Mouse (Mus musculus): ENCODE data around the gene Scly. TPM values are rescaled to one million over a fixed set of nuclear protein-coding genes. Genes with fewer than 3 reads are reported as not detected.

Gene Scly
- total RNA-seq, 2 experiments from 2014 or later = 15.0 to 16.0 TPM

GRCm38 (mm10) chr1:91295544-91295943 lies 2.6 kb upstream of the Scly start:
- intact Hi-C loops (cut with DNase I) = loop anchor here (5.0 kb wide), 1 partner anchor 43 kb away; the partner anchor contains the start of gene Ube2f
- DNase-seq (ENCODE audit: low spot score in 2 of 2) = no peak

GRCm38 (mm10) chr1:91299026-91299706 lies 1.0 kb downstream of the Scly start:
- no peak for DNase-seq (ENCODE audit: low spot score in 2 of 2)
- intact Hi-C loops (cut with DNase I) = loop anchor here (5.0 kb wide), 1 partner anchor 47 kb away; the partner anchor contains the start of gene Ube2f

DNA sequence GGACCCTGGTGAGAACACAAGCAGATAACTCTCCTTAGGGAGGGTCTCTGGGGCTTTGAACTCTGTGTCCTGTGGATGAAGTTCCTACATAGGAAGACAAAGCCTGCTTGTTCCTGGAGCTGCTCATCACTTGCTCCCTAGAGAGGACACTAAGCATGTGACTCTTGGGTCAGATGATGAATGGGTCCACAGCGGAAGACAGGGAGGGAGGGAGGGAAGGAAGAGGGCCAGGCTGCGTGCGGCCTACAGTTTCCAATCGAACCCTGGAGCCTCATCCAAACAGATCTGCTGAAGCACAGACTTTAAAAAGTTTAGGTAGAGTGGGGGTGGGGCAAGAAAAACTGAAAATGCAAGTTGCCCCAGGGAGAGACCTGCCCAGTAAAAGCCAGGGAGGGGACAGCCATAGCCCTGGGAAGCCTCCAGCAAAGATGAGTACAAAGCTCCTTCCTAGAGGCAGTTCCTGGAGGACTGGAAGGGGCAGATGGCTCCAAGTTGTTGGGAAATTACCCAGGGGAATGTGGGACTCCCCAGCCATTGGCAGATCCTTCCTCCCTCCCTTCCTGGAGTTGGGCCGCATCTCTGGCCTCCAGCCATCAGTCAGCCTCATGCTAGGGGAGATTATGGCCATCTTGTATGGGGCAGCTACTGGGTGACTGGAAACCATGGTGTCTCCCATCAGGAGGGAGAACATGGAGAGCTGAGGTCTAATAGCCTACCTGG lies 1.7 kb downstream of the Scly start:
- intact Hi-C loops (cut with DNase I) = loop anchor here (5.0 kb wide), 1 partner anchor 48 kb away; the partner anchor contains the start of gene Ube2f
- DNase-seq (ENCODE audit: low spot score in 2 of 2) = no peak

DNA sequence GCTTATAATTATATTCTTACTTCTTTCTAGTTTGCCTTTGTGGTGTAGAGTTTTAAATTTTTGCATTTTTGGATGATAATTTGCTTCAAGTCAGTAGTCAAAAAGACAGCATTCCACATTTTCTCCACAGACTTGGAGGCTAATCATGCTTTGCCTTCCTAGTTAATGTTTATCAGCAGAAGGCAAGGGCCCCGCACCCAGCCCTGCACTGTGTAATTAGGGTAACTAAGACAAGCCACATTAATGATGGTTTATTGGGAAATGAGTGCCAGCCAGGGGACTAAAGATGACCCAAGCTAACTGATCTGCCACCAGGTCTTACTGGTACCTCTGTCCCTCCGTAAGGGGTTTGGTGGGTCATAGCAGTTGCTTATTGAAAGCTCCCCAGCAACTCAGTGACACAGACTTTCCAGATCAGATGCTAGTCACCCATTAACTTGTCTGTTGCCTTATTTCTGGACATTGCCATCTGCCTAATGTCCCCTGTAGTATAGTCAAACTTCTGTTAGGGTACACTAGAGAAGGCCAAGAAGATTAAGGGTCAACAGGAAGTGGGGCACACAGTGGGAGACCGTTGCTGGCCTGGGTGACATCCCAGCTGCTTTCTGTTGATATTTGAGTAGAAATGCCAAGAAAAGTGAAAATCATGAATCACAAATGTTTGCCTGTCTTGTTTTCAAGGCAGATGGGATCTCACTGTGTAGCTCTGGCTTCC lies 3.2 kb downstream of the Scly start:
- DNase-seq (ENCODE audit: low spot score in 2 of 2) = no peak
- intact Hi-C loops (cut with DNase I) = no loop called here

DNA sequence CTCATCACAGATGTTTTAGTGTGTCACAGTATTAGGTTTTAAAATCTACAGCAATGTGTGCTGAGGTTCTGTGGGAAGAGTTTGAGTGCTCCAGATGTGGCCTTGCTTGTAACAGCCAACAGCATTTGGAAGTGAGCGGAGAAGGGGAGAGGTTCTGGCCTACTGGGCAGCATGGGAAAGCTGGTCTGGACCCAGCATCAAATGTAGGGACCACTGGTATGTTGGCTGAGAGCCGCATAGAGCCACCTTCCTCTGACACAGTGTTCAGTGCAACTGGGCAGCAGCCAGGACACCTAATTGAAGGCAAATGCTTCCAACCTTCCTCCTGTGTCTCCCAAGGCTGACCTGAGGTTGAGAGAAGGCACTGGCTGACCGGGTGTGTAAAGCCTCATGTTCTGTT lies 3.9 kb downstream of the Scly start:
- DNase-seq (ENCODE audit: low spot score in 2 of 2) = no peak
- intact Hi-C loops (cut with DNase I) = no loop called here

DNA sequence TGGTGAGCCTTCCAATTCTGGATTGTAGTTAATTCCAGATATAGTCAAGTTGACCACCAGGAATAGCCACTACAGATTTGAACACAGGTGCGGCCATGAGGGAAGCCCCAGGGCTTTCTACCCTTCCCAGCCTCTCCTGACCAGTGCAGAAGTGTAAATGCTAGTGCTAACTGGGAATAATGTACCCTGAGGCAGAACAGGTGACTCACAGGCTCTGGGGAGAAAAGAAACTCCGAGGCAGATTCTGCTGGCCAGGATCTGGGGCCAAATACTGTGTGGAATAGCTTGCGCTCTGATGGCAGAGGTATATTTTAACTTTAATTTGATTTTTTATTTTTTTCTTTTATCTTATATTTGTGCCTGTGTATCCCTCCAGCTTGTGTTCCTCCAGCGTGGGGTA lies 6.5 kb downstream of the Scly start:
- intact Hi-C loops (cut with DNase I) = no loop called here
- DNase-seq (ENCODE audit: low spot score in 2 of 2) = no peak

DNA sequence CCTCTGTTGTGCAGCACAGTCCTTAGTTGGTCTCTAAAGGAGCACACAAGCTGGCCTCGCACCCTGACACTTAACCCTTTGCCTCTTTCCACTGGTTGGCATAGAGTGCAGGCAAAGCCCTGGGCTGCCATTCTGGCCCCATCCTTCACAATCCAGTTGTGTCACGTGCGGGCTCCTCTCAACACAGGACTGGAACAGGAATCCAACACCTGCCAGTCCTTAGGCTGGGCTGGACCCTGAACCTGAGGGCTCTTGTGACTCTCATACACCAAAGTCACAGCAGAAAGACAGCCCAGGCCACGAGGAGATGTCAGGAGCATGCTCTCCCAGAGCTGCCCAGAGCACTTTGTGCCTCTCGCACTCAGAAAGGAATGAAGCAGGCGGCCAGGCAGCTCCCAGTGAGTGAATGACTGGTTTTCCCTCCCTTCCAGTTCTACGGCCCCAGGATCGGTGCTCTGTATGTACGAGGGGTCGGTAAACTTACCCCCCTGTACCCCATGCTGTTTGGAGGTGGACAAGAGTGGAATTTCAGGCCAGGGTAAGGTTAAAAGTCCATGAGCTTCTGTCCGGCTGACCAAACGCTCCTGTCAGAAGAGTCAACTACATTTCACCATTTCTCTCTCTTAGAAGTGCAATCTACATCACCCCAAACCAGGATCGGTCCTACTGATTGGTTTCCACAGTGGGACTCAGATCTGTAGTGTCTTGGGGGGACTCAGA lies 11.4 kb downstream of the Scly start:
- intact Hi-C loops (cut with DNase I) = no loop called here

GRCm38 (mm10) chr1:91312273-91312672 lies 14.1 kb downstream of the Scly start:
- DNase-seq (ENCODE audit: low spot score in 2 of 2) = no peak
- intact Hi-C loops (cut with DNase I) = no loop called here

More for the DNA sequence above, 11.4 kb downstream of the Scly start:
- DNase-seq (ENCODE audit: low spot score in 2 of 2) = no peak

DNA sequence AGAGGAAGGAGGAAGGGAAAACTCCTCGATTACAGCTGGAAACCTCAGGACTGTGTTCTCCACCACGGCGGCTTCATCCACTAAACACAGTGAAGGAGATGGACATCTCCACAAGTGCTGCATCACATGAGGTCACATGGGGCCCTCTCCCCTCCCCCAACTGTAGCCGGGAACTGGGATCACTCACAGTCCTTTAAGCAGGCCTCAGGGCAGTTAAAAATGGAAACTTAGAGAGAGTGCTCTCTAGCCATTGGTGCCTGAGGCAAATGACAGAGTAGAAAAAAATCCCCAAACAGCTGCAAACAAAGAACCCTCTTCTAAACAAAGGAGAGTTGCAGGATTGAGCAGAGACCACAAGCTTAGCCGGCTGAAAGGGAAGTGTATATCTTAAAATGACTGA lies 15.1 kb downstream of the Scly start:
- DNase-seq (ENCODE audit: low spot score in 2 of 2) = no peak
- intact Hi-C loops (cut with DNase I) = no loop called here

DNA sequence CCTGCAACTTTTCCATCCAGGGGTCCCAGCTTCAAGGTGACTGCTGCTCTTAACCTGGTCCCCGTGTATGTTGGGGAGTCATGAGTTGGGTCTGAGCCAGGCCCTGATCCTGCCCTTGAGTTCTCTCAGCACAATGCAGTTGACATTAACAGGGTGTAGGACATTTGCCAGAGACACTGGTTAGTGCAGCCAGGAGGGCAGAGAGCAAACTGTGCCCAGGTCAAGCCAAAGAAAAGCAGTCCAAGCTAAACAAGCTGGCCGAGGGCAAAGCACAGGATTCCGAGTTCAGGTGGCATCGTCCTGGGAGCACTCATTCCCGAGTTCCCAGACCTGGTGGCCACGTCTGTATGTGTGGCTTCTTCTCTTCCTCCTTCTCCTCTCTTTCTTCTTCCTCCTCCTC lies 19.5 kb downstream of the Scly start:
- DNase-seq (ENCODE audit: low spot score in 2 of 2) = no peak
- intact Hi-C loops (cut with DNase I) = no loop called here

- intact Hi-C loops (cut with DNase I) = no loop called here
Measured at GRCm38 (mm10) chr1:91321760-91322438, 23.8 kb downstream of the Scly start, which contains the start of gene Espnl. TSS of gene Espnl (plus strand) at chr1:91322075.

DNA sequence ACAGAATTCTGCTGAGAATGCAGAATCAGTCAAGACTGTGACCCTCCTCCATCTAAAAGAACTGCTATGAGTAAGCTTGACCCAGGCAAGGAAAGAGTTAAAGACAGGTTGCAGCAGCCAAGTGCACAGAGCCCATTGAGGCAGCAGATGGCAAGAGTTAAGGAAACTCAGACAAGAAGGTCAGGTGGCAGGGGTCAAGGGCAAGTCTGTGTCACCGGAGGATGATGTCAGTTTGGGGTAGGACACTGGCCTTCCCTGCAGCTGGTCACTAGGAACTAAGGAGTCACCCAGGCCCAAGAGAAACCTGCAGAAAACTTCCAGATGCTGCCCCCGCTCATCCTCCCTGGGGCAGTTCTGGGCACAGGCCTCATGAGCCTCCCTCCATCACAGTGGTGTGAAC lies 26.5 kb downstream of the Scly start:
- DNase-seq (ENCODE audit: low spot score in 2 of 2) = no peak
- intact Hi-C loops (cut with DNase I) = no loop called here

More at GRCm38 (mm10) chr1:91321760-91322438, 23.8 kb downstream of the Scly start, which contains the start of gene Espnl:
- DNase-seq (ENCODE audit: low spot score in 2 of 2) = no peak

DNA sequence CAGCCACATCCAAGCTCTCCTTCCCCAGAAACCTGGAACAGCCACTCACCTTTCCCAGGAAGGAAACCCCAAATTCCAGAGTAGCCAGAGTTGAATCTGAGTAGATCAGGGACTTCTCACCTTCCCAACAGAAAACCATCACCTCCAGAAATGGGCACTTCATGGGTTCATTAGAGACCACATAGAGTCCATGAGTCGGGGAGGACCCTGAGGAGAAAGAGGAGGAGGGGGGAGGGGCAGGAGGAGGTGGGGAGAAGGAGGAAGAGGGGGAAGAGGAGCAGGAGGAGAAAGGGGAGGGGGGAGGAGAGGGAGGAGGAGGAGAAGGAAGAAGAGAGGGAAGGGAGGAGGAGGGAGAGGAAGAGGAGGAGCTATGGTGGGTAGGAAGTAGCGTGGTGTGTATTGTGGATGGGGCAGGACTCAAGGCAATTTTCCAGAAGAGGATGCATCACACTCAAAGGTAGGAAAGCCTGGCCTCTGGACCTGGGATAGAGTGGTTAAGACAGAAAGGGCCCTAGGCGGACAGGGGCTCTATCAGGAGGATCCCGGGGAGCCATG lies 27.4 kb downstream of the Scly start:
- intact Hi-C loops (cut with DNase I) = no loop called here
- DNase-seq (ENCODE audit: low spot score in 2 of 2) = no peak

DNA sequence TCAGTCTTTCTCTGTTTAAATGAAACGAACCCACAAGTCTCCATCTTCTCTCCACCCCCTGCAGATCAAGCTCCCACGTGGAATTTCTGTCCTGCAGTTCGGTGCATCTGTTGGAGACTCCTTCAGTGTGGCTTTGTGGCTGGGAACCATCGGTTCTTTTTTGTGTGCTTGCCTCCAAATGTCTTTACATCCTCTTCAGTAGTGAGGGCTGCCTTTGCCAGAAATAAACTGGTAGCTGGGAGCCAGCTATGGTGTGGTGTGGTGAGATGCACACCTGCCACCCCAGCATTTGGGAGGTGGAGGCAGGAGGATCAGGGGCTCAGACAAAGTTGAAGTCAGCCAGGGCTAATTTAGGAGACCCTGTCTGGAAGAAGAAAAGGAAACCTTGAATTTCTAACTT lies 34.0 kb downstream of the Scly start:
- peak; percentile 42 to 84 for DNase-seq (ENCODE audit: low spot score in 2 of 2)
- intact Hi-C loops (cut with DNase I) = no loop called here

GRCm38 (mm10) chr1:91333582-91333981 lies 35.4 kb downstream of the Scly start:
- DNase-seq (ENCODE audit: low spot score in 2 of 2) = no peak
- intact Hi-C loops (cut with DNase I) = no loop called here

DNA sequence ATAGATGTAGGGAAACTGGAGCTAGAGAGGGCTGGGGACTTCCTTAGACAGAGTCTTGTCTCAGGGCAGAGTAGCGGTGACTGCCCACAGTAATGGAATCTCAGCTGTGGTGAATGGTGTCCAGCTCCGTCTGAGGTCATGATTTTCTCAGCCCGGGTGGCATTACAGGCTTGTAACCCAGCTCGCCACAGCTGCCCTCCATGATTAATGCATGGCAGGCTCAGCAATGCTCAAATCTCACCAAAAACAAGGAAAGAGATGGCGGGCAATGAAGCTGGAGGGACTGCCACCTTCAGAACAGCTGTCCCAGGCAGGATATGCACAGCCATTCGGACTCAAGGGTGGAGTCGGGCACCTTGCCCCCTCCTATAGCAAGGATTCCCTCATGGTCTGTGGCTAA lies 39.2 kb downstream of the Scly start:
- intact Hi-C loops (cut with DNase I) = no loop called here
- DNase-seq (ENCODE audit: low spot score in 2 of 2) = no peak

- intact Hi-C loops (cut with DNase I) = loop anchor here (10.0 kb wide), 1 partner anchor 409 kb away; no protein-coding TSS in a partner anchor
- peak; percentile 27 to 38 for DNase-seq (ENCODE audit: low spot score in 2 of 2)
Measured at GRCm38 (mm10) chr1:91344001-91344400, 45.9 kb downstream of the Scly start.

DNA sequence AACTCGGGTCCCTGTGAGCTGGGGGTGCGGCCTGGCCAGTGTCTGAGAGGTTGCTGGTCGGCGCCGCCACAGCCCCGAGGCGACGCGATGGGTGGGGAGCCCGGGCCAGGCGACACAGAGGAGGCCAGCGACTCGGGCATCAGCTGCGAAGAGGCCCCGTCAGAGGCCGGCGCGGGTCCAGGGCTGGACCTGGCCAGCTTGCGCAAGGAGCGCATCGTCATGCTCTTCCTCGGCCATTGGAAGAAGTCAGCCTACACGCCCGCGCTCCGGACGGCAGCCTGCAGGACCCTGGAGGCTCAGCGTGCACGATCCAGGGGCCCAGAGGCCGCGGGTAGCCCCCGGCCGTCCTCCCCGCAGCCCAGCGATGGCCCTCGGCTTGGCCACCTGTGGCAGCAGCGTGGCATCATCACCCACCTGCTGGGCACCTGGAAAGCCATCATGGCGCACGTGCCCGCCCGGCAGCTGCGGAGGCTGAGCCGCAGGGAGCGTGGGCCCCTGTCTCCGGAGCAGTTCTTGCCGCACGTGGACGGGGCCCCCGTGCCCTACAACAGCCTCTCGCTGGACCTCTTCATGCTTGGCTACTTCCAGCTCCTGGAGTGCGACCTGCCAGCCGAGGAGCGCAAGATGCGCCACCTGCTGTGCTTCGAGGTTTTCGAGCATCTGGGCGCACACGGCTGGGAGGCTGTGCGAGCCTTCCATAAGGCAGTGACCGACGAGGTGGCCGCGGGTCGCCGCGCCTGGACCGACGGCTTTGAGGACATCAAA lies 47.0 kb downstream of the Scly start:
- peak in 1 of 2 experiments; percentile 14 for DNase-seq (ENCODE audit: low spot score in 2 of 2)
- intact Hi-C loops (cut with DNase I) = loop anchor here (10.0 kb wide), 1 partner anchor 410 kb away; no protein-coding TSS in a partner anchor
